Mouse (Mus musculus) hindbrain, embryonic 11.5 days (tissue): Measurements from ENCODE around the gene Vps36. TPM values are rescaled to one million over a fixed set of nuclear protein-coding genes. Genes with fewer than 3 reads are reported as not detected.

Experiments
- ATAC-seq: fragments of 200-750 bp; cut with Nextera tagmentation; 2 replicates; pipeline ENCODE4 v1.8.0; 2017; ENCODE audit warnings: mild to moderate bottlenecking, moderate TSS enrichment, moderate library complexity; ENCODE audit not compliant: low FRiP score
- DNase-seq: peaks from one replicate; pipeline ENCODE4 v3.0.0-alpha.2; 2015; ENCODE audit warnings: low spot score
- H3K27ac ChIP-seq: fragments of 300-500 bp; sonication (generic); 2 replicates; pipeline ENCODE4 v1.5.1; 2014; ENCODE audit warnings: mild to moderate bottlenecking, low read depth, low read length
- H3K27me3 ChIP-seq: fragments of 300-500 bp; sonication (generic); 2 replicates; pipeline ENCODE4 v1.6.1; 2014; ENCODE audit warnings: mild to moderate bottlenecking, low read length, moderate library complexity, mixed read lengths; ENCODE audit not compliant: control insufficient read depth, insufficient read depth
- H3K36me3 ChIP-seq: fragments of 300-500 bp; sonication (generic); 2 replicates; pipeline ENCODE4 v1.6.1; 2014; ENCODE audit warnings: mild to moderate bottlenecking, low read length, moderate library complexity, mixed read lengths; ENCODE audit not compliant: control insufficient read depth, insufficient read depth
- H3K4me1 ChIP-seq: fragments of 300-500 bp; sonication (generic); replicated peaks from 2 replicates; pipeline ENCODE4 v1.6.1; 2014; ENCODE audit warnings: low read length, mixed read lengths; ENCODE audit not compliant: control insufficient read depth, insufficient read depth
- H3K4me2 ChIP-seq: fragments of 300-500 bp; sonication (generic); replicated peaks from 2 replicates; pipeline ENCODE4 v1.6.1; 2014; ENCODE audit warnings: mild to moderate bottlenecking, low read depth, low read length
- H3K4me3 ChIP-seq: fragments of 300-500 bp; sonication (generic); 2 replicates; pipeline ENCODE4 v1.5.1; 2014; ENCODE audit warnings: low read depth, low read length
- H3K9ac ChIP-seq: fragments of 300-500 bp; sonication (generic); 2 replicates; pipeline ENCODE4 v1.6.1; 2014; ENCODE audit warnings: low read depth, low read length
- H3K9me3 ChIP-seq: fragments of 300-500 bp; sonication (generic); 2 replicates; pipeline ENCODE4 v1.6.1; 2016; ENCODE audit warnings: low read length; ENCODE audit not compliant: control insufficient read depth
- WGBS: fragments of 180-500 bp; shearing (Covaris S2); extraction: QIAGEN DNeasy Blood & Tissue Kit; methylation state at CpG from one replicate; pipeline ENCODE4 v1.1.7; 2014; 5-methylcytosine and 5-hydroxymethylcytosine counted together
- polyA plus RNA-seq: library from polyadenylated mRNA; unstranded; fragments of >200 nt; fragmentation: Nextera tagmentation; extraction: Ambion mirVana; gene quantifications from 2 replicates; pipeline ENCODE4 v1.2.1, GENCODE M21; 2014

Gene Vps36
- 35.8 and 39.8 TPM in 2 replicates for polyA plus RNA-seq

DNA sequence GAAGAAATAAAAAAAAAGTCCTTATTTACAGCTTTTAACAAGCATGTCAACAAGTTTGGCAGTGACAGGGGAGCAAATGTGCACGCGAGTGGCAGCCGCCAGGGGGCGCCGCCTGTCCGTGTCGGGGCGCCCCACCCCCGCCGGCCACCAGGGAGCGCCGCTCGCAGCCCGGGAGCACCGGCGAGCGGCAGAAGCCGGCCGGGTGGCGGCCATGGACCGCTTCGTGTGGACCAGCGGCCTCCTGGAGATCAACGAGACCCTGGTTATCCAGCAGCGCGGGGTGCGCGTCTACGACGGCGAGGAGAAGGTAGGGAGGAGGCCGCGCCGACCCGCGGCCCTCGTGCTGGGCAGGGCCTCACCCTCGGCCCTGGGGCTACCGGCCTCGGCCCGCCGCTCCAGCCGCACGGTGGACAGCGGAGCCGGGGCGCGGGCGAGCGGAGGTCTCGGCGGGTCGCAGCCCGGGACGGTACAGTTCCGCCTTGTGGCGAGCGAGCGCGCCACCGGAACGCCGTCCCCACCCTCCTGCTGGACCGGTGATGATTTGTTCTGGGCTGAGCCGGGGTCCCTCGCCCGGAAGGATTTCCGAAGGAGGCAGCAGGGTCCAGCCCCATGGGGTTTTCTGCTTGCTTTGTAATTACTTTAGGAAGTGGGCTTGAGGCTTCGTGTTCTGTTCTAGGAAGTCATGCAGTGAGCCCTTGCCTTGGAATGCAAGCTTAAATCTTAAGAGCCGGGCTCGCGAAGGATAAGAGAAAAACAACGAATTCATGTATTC, at the start of gene Vps36:
Vps36 (plus strand) TSS at position 150 of the 772 bp plus-strand sequence.
- Histone ChIP-seq H3K36me3 (no peaks in the 10 kb centered on the region), H3K4me2 (peak within 1 kb of the TSS; percentile 60), H3K9ac (peak within 1 kb of the TSS; percentile 93), H3K4me3 (peak within 1 kb of the TSS; percentile 77), H3K9me3 (no peaks in the 10 kb centered on the region), H3K4me1 (no peaks in the 10 kb centered on the region), H3K27ac (peak within 1 kb of the TSS; percentile 97), H3K27me3 (no peaks in the 10 kb centered on the region)
- WGBS = under 1% methylated on average over 64 of the region's 73 CpGs
- DNase-seq (peak; percentile 95), ATAC-seq (peak; percentile 97)

DNA sequence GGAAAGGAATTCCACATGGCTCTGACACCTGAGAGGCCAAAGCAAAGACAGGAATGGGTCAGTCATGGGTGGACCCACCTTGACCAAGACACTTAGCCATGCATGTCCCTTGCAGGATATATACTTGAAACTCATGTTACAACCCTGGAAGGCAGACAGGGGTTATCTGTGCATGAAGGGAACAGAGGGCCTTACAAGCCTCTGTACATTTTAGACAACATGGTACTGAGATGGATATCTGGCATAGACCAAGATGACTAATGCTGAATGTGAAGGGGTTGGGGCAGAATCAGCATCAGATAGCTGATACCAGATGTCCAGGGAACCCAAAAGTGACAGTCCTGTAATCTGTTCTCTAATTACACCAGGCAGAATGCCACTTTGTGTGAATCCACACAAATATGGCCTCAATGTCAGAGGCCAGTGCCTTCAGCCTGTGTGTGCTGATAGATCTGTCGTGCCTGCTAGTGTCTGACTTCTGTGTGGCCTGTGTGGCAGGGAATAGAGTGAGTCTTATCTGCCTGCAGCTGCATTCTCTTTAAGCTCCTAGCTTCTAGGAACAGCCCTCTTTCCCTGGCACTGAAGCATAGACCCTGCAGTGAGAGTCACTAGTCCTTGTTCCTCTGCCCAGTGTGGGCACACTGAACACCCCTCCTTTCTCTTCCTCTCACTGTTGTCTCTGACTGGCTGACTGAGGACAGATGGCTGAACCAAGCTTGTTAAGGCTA, 48.7 kb upstream of the Vps36 start:
- H3K36me3 ChIP-seq = no peaks in the 10 kb centered on the region
- DNase-seq (no peak), ATAC-seq (no peak)
- no peaks in the 10 kb centered on the region for H3K9me3 ChIP-seq
- no peaks in the 10 kb centered on the region for H3K4me1 ChIP-seq
- no peak overlapping the region for H3K9ac ChIP-seq
- H3K4me3 ChIP-seq = no peak overlapping the region
- 69% methylated on average over 1 of the region's 1 CpGs for WGBS
- no peak overlapping the region for H3K4me2 ChIP-seq
- no peak overlapping the region for H3K27ac ChIP-seq
- H3K27me3 ChIP-seq = no peaks in the 10 kb centered on the region

DNA sequence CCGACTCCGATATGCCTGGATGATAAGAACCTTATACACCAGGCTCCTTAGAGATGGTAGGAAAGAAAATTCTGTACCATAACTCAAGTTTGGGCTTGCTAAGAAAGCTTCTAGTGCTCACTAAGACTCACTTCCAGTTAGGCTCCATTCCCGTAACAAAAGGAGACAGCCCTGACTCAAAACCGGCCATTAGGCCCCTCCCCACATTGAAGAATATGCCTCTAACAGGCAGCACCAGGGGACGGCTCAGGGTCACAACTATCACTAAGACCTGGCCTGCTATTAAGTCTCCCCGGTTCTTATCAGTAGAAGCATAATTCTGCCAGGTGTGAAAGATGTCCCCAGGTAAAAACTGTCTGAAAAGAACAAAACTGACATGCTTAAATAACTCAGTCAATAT, 46.8 kb upstream of the Vps36 start:
- 79% methylated on average over 6 of the region's 6 CpGs for WGBS
- DNase-seq (no peak), ATAC-seq (no peak)

DNA sequence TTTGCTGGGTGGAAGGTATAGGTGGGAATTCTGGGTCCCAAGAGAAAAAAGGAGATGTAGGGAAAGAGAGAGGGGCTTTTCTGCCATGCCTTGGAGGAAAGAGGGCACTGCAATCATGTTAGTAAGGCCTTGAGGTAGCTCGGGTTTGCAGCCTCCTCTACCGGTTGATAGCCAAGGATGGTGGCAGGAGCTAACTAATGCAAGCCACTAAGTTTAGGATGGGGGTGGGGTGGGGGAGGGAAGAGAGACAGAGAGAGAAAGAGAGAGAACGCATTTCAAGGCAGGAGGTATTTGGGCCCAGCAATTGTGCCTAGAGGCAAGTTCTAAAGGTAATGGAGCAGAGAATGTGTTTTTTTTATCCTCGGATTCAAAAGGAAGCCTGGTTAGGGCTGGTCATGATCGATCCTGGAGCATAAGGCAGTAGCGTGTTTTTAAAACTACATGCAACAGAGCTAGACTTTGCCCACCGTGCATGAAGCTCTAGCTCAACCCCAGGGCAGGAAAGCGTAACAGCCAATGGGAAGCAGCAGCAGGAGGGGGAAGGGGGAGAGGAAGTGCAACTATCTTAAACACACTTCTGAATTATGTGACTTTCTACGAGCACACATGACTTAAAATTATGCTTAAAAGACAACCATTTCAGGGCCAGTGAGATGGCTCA, 44.8 kb upstream of the Vps36 start:
- no peak for DNase-seq

More for the DNA sequence above, 46.8 kb upstream of the Vps36 start:
- Histone ChIP-seq H3K27me3 (no peaks in the 10 kb centered on the region), H3K4me3 (no peak overlapping the region), H3K4me1 (no peaks in the 10 kb centered on the region), H3K4me2 (no peak overlapping the region), H3K9me3 (no peaks in the 10 kb centered on the region), H3K36me3 (no peaks in the 10 kb centered on the region), H3K9ac (no peak overlapping the region), H3K27ac (no peak overlapping the region)

DNA sequence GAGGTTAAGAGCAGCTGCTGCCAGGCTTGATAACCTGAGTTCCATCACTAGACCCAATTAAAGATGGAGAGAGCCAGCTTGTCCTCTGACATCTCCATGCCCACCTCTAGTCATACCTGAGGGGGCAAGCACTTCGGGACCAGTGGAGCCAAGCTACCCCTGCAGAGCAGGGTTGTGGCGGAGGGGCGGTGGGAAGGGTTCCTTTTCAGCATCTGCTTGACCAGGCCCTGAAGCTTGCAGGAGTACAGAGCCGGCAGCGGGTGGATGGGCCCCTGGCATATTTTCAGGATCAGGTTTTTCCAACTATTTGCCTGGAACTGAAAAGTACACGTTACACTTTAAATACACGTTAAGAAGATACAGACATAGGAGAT, 44.3 kb upstream of the Vps36 start:
- ATAC-seq (no peak), DNase-seq (no peak)
- H3K4me2 ChIP-seq = no peak overlapping the region

More for the DNA sequence above, 44.8 kb upstream of the Vps36 start:
- no peak for ATAC-seq
- H3K4me3 ChIP-seq = no peak overlapping the region
- no peaks in the 10 kb centered on the region for H3K9me3 ChIP-seq
- H3K9ac ChIP-seq = no peak overlapping the region
- no peaks in the 10 kb centered on the region for H3K4me1 ChIP-seq
- no peak overlapping the region for H3K4me2 ChIP-seq
- no peak overlapping the region for H3K27ac ChIP-seq
- no peaks in the 10 kb centered on the region for H3K27me3 ChIP-seq
- WGBS = 83% methylated on average over 9 of the region's 9 CpGs
- no peaks in the 10 kb centered on the region for H3K36me3 ChIP-seq

DNA sequence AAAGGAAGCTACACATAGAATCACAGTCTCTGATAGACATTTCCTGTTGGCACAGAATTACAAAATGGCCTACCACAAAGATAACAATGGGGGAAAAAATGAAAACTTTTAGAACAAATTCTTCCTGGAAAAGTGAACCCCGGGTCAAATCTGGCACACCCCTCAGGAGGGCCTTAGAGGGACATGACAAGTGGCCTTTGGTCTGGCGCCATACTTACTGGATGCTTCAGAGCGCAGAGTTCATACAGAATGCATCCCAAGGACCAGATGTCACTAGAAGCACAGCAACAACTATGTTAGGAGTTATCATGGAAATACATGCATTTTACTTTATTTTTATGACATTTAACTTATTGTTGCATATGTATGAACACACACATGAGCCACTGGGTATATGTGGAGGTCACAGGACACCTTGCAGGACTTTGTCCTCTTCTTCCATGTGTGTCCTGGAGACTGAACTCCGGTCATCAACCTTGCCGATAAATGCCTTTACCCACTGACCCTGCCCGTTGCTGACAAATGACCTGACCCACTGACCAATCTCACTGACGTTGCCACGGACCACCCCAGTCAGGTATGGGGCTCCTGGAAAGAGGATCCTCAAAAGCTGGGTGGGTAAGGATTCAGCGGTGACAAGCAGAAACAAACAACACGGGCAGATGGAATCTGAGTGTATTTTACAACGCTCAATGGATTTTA, 42.8 kb upstream of the Vps36 start:
- ATAC-seq (no peak), DNase-seq (no peak)
- H3K27me3 ChIP-seq = no peaks in the 10 kb centered on the region
- WGBS = 94% methylated on average over 11 of the region's 11 CpGs
- H3K36me3 ChIP-seq = no peaks in the 10 kb centered on the region
- no peak overlapping the region for H3K9ac ChIP-seq
- H3K9me3 ChIP-seq = no peaks in the 10 kb centered on the region
- H3K4me3 ChIP-seq = no peak overlapping the region
- H3K4me1 ChIP-seq = no peaks in the 10 kb centered on the region
- H3K27ac ChIP-seq = no peak overlapping the region
- no peak overlapping the region for H3K4me2 ChIP-seq

More for the DNA sequence above, 44.3 kb upstream of the Vps36 start:
- WGBS = 90% methylated on average over 7 of the region's 7 CpGs
- H3K36me3 ChIP-seq = no peaks in the 10 kb centered on the region
- H3K9ac ChIP-seq = no peak overlapping the region
- no peaks in the 10 kb centered on the region for H3K27me3 ChIP-seq
- no peak overlapping the region for H3K27ac ChIP-seq
- no peaks in the 10 kb centered on the region for H3K9me3 ChIP-seq
- H3K4me3 ChIP-seq = no peak overlapping the region
- H3K4me1 ChIP-seq = no peaks in the 10 kb centered on the region

DNA sequence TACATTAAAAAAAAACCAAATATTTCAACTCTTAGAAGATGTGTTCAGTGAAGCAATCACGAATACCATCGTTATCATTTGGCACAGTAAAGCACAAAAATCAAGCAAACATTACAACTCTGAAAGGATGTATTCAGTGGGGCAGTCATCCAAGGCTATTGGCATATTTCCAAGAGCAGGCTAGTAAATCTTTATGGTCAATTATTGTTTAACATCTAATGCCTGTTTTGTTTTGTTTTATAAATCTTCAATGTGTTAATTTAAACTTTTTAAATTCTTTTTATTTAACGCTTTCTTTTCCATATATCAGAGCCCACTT, 42.3 kb upstream of the Vps36 start:
- Histone ChIP-seq H3K27ac (no peak overlapping the region), H3K9ac (no peak overlapping the region), H3K27me3 (no peaks in the 10 kb centered on the region), H3K4me3 (no peak overlapping the region), H3K4me1 (no peaks in the 10 kb centered on the region), H3K9me3 (no peaks in the 10 kb centered on the region), H3K4me2 (no peak overlapping the region), H3K36me3 (no peaks in the 10 kb centered on the region)
- 93% methylated on average over 3 of the region's 3 CpGs for WGBS
- DNase-seq = no peak
- no peak for ATAC-seq

DNA sequence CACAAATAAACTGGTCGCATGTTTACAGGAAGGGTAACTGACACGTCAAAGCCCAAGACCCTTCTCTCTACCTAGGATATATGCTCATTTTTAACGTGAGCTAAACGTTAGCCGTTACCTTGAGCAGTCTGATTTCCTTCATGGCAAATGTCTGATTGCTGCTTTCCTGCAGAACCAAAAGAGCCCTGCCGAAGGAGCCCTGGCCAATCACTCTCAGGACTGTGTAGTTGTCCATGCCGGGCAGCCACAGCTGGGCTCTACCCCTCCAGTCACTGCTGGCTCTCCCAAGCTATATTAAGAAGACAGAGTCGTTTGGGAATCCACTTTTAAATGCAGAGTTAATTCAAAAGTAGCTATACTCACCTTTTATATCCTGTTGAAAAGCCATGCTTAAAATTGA, 30.4 kb upstream of the Vps36 start:
- no peaks in the 10 kb centered on the region for H3K4me1 ChIP-seq

More for the DNA sequence above, 30.4 kb upstream of the Vps36 start:
- Histone ChIP-seq H3K4me3 (no peak overlapping the region), H3K9me3 (no peaks in the 10 kb centered on the region), H3K27me3 (no peaks in the 10 kb centered on the region), H3K9ac (no peak overlapping the region), H3K4me2 (no peak overlapping the region), H3K27ac (no peak overlapping the region), H3K36me3 (no peaks in the 10 kb centered on the region)
- ATAC-seq = no peak
- DNase-seq = no peak
- 93% methylated on average over 8 of the region's 8 CpGs for WGBS
